Mouse (Mus musculus): Measurements from ENCODE around the gene Micu1.

Gene Micu1

DNA sequence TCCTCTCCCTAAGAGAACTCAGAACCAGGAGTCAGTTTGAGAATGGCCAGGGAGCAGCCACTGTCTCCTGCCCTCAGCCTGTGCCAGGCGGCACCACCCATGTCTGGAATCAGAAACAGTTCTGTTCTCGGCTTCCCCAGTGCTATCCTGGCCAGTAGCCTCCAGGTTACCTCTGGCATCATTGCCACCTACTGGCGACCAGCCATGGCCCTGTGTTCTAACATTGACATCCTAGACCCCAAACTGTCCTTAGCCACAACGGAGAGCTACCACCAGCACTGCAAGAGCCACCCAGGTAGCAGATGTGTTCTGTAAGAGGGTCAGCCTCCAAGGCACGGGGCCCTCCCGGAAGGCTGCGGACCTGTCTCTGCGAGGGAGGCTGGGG, 200.3 kb downstream of the Micu1 start:
- no peak for DNase-seq (ENCODE audit: low read depth, low spot score)

DNA sequence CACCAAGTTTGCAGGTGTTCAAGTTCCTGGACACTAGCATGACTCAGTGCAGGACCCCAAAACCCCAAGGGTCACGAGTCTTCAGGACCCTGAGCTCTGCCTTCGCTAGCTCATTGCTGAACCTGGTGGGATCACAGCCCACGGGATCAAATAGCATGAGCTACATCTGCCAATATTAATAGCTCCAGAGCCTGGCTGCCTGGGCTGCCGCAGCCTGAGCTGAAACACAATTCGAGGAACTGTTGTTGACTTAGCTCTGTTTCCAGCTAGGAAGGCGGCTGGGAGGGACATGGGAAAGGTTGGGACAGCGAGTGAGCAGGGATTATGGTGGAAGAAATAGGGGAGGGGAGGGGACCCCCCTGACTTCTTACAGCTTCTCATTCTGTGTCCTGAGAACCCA, 200.9 kb downstream of the Micu1 start:
- DNase-seq (ENCODE audit: low read depth, low spot score): no peak

DNA sequence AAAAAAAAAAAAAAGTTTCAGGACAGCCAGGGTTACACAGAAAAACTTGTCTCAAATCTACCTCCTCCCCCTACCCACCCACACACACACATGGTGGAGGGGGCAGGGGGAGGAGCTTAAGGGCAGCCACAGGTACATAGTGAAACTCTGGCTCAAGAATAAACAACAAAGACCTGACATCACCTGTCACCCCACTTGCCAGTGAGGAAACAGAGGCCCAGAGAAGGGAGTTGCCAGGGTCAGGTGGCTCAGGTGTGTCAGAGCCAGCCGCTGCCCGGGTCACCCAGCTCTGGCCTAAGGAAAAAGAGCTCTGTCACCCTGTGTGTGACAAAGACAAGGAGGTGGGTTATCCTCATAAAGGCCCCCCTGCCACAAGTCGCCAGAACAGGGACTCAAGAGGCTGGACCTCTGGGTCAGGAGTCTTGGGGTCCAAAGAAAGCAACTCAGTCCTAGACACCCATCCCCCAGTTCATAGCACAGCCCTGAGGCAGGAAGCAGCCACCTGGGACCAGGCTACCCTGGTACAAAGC, 204.9 kb downstream of the Micu1 start:
- no peak for DNase-seq (ENCODE audit: low read depth, low spot score)

DNA sequence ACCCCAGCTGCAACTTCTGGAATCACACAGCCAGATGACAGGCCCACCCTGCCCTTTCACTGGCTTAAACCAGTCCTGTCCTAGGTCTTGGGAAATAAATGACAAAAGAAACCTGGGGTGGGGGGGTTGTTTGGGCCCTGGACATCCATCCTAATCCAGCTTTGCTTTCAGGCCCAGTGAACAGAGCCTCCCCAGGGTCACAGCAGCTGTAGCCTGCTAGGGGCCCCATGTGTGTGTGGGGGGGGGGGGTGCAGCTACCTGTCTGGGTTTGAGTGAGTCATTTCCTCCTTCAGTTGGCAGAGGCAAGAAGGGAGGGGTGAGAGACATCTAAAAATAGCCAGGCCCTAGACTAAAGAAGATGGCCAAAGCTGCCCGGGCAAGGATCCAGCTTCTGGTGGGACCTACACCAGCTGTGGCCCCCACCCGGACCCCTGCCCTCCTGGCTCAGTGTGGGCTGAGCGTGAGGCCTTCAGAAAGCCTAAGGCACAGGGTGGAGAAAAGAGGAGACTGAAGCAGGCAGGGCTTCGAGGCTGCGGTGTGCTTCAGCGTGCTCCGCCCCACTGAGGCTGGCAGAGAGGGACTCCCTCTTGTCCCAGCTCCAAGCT, 205.5 kb downstream of the Micu1 start:
- DNase-seq (ENCODE audit: low read depth, low spot score): no peak

DNA sequence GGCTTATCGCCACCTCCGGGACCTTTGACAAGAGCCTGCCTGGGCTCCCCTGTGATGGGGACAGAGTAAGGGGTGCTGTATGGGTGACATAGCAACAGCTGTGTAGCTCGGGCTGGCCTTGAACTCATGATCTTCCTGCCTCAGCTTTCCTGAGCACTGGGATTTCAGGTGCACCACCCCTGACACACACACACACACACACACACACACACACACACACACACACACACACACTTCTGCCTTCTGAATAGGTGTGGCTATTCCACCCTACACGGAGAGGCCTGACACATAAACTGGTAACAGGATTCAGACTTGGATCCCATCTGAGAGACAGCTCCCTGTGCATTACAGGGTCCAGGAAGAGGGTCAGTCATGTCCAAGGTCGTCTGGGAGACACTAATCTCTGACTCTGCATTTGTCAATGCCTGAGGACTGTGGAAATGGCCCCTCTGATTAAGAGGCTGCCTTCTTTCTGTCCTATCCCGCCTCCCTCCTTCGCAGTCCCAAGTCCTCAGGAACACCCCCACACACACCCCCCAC, 206.6 kb downstream of the Micu1 start:
- DNase-seq (ENCODE audit: low read depth, low spot score): no peak

DNA sequence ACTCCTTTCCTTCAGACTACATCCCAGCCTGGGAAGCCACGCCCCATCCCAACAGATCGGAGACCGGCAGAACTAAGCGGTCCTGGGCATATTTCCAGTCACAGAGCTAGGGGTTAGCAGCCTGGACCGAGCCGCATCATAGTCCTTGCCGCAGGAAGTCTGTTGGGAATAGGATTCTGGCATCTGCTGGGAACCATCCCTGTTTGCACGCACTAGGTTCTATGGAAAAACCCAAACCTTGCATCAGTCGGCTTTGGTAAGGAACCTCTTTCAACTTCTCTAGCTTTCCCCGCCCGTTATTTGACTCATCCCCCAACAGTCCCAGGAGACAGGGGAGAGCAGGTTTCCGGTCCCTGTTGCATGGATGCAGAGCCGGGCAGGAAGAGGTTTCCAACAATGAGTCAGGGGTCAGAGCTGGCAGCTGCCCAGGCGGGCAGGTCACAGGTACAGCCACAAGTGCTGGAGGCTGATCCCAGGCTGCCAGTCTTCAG, 207.1 kb downstream of the Micu1 start:
- no peak for DNase-seq (ENCODE audit: low read depth, low spot score)

DNA sequence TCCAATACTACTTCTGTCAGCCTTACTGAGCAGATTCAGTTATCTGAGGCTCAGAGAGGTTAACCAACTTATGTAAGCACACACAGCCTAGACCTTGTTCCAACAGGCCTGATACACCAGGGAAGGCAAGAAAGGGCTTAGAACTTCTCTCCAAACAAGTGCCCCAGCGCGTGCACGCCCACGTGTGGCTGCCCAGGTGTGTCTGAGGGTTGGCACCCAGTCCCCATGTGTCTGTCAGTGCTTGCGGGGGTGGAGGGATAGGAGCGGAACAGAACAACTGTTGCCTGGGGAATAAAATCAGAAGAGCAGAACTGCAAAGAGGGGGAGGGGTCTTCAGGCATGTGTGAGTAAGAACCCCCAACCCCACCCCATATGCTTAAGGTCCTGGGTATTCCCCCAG, 208.8 kb downstream of the Micu1 start:
- DNase-seq (ENCODE audit: low read depth, low spot score): no peak

DNA sequence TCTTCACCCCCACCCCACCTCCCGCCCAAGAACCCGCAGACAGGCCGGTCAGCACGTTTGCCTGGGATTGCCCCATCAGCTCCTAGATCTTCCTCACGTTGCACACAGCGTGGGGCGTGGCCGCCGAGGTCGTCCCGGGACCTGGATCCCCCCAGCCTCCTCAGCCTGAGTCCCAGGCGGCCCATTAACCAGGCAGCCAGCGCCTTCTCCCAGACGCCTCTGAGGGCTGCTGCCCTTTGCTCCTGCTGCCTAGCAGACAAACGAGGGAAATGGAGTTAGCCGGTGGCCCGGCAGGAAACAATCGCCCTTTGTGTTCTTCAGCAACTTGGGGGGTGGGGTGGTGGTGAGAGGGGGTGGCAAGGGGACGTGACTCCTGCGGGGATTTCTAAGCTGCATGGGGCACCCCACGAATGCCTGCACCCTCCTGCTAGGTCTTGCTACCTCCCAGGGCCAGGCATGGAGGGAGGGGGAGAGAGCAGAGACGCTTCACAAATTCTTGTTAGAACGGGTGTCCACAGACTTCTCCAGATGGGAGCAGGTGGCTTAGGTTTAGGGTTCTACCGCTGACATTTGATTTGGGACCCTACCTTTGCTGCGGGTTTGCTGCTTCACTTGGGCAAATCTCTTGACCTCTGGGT, 209.4 kb downstream of the Micu1 start:
- no peak for DNase-seq (ENCODE audit: low read depth, low spot score)
